Mouse (Mus musculus) NIH3T3 (cell line): ENCODE results near the gene Rabl2.

Experiments used
- DNase-seq: peaks from one replicate; pipeline ENCODE4 v3.0.0-alpha.2; 2012; ENCODE audit warnings: low read depth

The Rabl2 gene

DNA sequence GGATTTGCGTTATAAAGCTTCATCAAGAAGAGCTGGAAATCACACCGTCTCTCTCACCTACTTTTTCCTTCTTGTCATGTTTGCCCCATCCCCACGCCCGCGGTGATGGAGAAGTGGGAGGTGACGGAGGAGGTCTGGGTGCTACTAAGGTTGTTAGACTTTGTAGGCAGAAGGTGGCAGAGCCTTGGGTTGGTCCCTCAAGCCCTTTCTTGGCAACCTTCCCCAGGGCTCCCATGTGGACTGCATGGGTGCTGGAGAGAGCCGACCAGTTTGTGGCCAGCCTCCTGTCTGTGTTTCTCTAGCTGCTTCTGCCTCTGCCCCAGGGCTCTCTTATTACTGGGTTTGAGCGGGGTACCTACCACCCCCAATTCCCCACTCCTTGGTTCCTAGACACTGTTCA is 41.2 kb downstream of the Rabl2 start:
- no peak for DNase-seq

DNA sequence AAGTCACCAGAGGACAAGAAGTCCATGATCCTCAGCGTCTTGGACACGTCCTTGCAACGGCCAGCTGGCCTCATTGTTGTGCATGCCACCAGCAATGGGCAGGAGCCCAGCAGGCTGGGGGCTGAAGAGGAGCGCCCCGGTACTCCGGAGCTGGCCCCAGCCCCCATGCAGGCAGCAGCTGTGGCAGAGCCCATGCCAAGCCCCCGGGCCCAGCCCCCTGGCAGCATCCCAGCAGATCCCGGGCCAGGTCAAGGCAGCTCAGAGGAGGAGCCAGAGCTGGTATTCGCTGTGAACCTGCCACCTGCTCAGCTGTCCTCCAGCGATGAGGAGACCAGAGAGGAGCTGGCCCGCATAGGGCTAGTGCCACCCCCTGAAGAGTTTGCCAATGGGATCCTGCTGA is 42.9 kb downstream of the Rabl2 start:
- no peak for DNase-seq

DNA sequence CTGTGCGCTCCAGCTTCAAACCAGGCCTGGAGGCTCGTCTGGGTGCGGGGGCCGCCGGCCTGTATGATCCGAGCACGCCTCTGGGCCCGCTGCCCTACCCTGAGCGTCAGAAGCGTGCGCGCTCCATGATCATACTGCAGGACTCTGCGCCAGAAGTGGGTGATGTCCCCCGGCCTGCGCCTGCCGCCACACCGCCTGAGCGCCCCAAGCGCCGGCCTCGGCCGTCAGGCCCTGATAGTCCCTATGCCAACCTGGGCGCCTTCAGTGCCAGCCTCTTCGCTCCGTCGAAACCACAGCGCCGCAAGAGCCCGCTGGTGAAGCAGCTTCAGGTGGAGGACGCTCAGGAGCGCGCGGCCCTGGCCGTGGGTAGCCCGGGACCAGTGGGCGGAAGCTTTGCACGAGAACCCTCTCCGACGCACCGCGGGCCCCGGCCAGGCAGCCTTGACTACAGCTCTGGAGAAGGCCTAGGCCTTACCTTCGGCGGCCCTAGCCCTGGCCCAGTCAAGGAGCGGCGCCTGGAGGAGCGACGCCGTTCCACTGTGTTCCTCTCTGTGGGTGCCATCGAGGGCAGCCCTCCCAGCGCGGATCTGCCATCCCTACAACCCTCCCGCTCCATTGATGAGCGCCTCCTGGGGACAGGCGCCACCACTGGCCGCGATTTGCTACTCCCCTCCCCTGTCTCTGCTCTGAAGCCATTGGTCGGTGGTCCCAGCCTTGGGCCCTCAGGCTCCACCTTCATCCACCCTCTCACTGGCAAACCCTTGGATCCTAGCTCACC is 43.7 kb downstream of the Rabl2 start:
- DNase-seq = no peak

DNA sequence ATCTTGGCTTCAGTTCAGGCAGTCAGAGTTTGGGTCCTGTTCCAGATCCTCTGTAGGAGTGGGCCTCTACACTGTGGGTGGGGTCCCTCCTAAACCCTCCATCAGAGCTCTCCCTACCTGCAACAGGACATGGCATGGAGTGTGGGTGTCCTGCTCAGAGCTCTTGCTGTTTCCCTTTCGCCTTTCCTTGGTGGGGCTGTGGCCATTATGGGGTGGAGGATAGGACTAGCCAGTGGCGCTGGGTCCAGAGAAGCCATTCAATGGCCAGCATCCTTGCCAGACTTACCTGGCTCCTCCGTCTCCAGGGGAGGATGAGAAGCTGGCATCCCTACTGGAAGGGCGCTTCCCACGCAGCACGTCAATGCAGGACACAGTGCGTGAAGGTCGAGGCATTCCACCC is 44.4 kb downstream of the Rabl2 start:
- DNase-seq = no peak

DNA sequence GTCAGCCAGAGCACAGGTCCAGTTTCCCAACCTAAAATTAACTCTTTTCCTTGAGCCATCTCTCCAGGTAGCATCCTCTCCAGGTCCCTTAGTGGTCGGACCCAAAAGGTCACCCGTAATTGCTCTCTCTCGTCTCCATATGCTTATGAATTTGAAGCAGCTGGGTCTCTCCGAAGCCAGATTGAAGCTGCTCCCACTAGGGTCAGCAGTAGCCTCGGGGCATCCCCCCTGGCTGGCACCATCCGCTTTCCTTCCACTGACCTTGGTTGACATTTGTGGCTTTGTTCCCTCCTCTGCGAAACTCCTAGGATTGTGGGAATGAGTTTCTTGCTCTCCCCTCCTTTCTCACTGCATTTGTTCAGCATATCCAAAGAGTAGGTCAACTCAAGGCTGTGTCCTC is 47.6 kb downstream of the Rabl2 start:
- DNase-seq = no peak

DNA sequence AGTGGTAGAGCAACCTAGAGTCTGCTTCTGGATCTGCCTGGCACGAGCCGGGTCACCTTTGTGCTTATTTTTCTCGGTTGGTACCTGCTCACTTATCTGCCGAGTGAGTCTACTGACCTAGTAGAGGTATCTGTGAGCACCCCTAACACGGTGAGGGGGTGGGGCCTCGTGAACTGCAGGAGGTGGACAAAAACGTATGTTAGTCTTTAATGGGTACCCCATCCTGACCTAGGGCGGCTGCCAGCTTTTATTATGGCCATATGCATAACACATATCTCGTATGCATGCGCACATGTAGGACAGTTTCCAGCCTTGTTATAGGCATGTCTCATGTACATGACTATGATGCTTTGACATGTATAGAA is 57.9 kb downstream of the Rabl2 start:
- DNase-seq = no peak

DNA sequence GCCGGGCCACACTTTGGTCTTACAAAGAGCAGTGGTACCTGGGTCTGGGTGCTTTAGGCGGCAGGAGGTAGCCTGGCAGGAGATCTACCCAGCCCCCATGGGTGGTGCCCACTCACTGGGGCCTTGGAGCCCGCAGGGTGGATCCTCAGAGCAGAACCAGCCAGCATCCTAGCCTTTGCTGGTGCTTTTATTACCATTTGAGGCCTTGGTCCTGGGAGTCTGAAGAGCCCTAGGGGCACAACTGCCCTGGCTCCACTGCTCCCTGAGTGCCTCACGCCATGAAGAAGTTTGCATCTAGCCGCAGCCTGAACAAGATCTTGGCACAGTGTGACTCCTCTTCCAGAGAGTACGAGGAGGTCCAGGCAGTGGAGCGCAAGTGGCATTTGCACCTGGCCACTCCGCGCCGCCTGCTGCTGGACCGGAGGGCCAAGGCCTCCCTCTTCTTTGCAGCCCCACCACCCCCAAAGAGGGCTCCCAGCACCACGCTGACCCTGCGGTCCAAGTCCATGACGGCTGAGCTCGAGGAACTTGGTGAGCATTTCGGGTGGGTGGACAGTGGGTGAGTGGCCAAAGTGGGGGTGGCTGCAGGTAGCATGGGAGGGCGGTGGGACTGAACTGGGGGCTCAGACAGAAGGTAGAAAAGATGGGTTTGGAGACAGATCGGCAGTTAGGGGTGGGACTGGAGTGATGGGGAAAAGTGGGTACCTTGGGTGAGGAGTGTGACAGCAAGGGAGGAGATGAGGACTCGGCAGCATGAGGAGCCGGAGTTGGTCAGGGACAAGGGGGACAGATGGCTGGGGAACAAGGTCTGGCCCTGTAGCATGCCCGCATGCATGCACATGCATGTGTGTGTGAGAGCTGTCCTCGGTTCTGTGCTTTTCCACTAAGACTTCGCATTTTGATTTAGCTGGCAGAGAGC is 58.5 kb downstream of the Rabl2 start:
- DNase-seq = no peak
